Mouse (Mus musculus) kidney, embryonic 15.5 days (tissue): ENCODE measurements around the gene Gm20696. TPM values are rescaled to one million over a fixed set of nuclear protein-coding genes. Genes with fewer than 3 reads are reported as not detected.

Experiments used
- ATAC-seq: fragments of 200-750 bp; cut with Nextera tagmentation; replicated peaks from 2 replicates; pipeline ENCODE4 v1.8.0; 2017; ENCODE audit warnings: moderate TSS enrichment; ENCODE audit not compliant: low FRiP score
- H3K27ac ChIP-seq: fragments of 300-500 bp; sonication (generic); 2 replicates; pipeline ENCODE4 v1.5.1; 2015; ENCODE audit warnings: mild to moderate bottlenecking, inconsistent platforms
- H3K27me3 ChIP-seq: fragments of 300-500 bp; sonication (generic); 2 replicates; pipeline ENCODE4 v1.6.1; 2015; ENCODE audit warnings: inconsistent platforms
- H3K36me3 ChIP-seq: fragments of 300-500 bp; sonication (generic); 2 replicates; pipeline ENCODE4 v1.6.1; 2015; ENCODE audit warnings: inconsistent platforms
- H3K4me1 ChIP-seq: fragments of 300-500 bp; sonication (generic); 2 replicates; pipeline ENCODE4 v1.6.1; 2015; ENCODE audit warnings: inconsistent platforms
- H3K4me2 ChIP-seq: fragments of 300-500 bp; sonication (generic); 2 replicates; pipeline ENCODE4 v1.6.1; 2015; ENCODE audit warnings: moderate library complexity, mild to moderate bottlenecking, inconsistent platforms
- H3K4me3 ChIP-seq: fragments of 300-500 bp; sonication (generic); replicated peaks from 2 replicates; pipeline ENCODE4 v1.5.1; 2015; ENCODE audit warnings: mild to moderate bottlenecking, inconsistent platforms
- H3K9ac ChIP-seq: fragments of 300-500 bp; sonication (generic); 2 replicates; pipeline ENCODE4 v1.6.1; 2015; ENCODE audit warnings: mild to moderate bottlenecking, inconsistent platforms
- H3K9me3 ChIP-seq: fragments of 300-500 bp; sonication (generic); replicated peaks from 2 replicates; pipeline ENCODE4 v1.6.1; 2016; ENCODE audit warnings: inconsistent platforms
- WGBS: fragments of 180-500 bp; shearing (Covaris S2); methylation state at CpG from one replicate; pipeline ENCODE4 v1.1.7; 2015; ENCODE audit warnings: mixed read lengths; 5-methylcytosine and 5-hydroxymethylcytosine counted together
- polyA plus RNA-seq: library from polyadenylated mRNA; unstranded; fragments of >200 nt; fragmentation: Nextera tagmentation; extraction: Ambion mirVana; gene quantifications from 2 replicates; pipeline ENCODE4 v1.2.1, GENCODE M21; 2015

Gm20696 gene
- polyA plus RNA-seq, 1 experiment from 2014 or later: 4.0 TPM

DNA sequence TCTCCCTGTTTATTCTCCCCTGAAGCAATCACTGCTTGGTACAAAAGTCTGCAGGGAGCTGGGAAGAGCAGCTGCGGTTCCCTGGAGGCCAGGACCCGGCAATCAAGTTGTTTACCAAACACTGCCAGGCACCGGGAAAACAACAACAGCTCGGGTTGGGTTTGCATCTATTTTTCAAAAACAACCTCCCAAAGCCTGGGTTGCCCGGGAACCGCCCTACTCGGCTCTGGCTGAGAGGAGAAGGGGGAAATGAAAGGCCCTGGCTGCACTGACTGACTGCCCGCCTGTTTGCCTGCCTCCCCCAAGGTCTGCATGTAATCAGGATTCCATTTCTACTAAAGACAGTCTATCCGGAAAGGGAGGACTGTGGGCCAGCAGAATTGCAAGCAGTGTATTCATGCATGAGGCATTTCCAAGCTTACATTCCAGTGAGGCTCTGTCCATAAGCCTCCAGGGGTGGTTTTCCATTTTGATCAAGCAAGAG, 226.7 kb downstream of the Gm20696 start:
- Histone ChIP-seq H3K9ac (no peak overlapping the region), H3K4me3 (no peak overlapping the region), H3K4me1 (peaks cover 40% of the 10 kb centered on the region), H3K9me3 (no peaks in the 10 kb centered on the region), H3K4me2 (peak overlapping the region; percentile 45), H3K36me3 (peaks cover 8% of the 10 kb centered on the region), H3K27ac (peak overlapping the region; percentile 84), H3K27me3 (no peaks in the 10 kb centered on the region)
- WGBS: 3% methylated on average over 9 of the region's 9 CpGs
- ATAC-seq: peak; percentile 79

DNA sequence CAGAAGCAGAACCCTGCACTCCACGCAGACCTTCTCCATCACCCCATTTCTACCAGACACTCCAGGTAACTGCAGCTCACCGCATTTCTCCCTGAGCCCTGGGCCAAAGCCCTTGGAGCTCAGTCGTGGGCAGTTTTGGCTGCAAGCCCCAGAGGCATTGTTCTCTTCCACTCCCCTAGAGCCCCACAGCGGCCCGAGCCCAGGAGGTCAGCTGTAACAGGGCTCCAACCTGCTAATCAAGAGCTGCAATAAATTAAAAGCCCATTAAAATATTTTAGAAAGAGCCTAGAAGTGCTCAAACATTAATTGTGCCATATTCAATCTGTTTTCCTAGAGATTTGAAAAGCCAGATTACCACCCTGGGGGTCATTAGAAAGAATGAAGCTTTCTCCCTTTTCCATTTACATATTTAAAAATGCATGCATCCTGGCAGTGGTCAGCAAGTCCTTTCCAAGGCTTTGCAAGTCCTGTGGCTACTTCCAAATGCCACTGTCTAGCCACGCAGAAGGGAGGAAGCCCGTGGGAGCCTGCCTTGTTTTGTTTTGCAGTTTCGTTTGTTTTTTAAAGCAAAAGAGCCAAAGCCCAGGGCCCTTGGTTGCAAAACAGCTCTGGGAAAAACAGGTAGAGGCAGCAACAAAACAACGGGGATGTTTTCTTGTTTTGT, 227.3 kb downstream of the Gm20696 start:
- no peak for ATAC-seq
- WGBS: 9% methylated on average over 9 of the region's 9 CpGs
- H3K4me2 ChIP-seq: peak overlapping the region; percentile 45

DNA sequence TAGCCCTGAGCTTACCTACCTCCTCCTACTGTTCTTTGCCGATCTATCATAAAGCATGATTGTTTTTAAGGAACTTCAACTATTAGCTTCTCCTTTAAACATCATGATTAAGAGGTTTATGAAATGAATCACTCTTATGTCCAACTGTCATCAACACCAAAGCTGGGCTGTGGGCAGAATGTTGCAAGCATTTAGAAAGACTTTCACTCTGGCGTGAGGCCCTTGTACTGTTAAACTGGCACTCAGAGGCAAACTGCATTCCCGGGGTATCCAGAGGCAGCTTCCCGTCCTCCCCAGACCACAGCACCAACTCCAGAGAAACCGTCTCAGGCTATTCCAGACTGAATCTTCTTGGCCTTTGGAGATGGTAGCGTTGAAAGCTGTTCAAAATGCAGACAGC, 230.2 kb downstream of the Gm20696 start:
- Histone ChIP-seq H3K9ac (no peak overlapping the region), H3K4me3 (no peak overlapping the region), H3K4me1 (peaks cover 37% of the 10 kb centered on the region), H3K36me3 (peaks cover 29% of the 10 kb centered on the region), H3K9me3 (no peaks in the 10 kb centered on the region), H3K4me2 (no peak overlapping the region), H3K27ac (no peak overlapping the region), H3K27me3 (no peaks in the 10 kb centered on the region)
- no peak for ATAC-seq
- WGBS: 92% methylated on average over 6 of the region's 6 CpGs

More for the DNA sequence above, 227.3 kb downstream of the Gm20696 start:
- peak overlapping the region; percentile 84 for H3K27ac ChIP-seq
- no peaks in the 10 kb centered on the region for H3K27me3 ChIP-seq
- H3K4me1 ChIP-seq: peaks cover 40% of the 10 kb centered on the region
- no peak overlapping the region for H3K9ac ChIP-seq
- H3K36me3 ChIP-seq: peaks cover 14% of the 10 kb centered on the region
- no peaks in the 10 kb centered on the region for H3K9me3 ChIP-seq
- H3K4me3 ChIP-seq: no peak overlapping the region

DNA sequence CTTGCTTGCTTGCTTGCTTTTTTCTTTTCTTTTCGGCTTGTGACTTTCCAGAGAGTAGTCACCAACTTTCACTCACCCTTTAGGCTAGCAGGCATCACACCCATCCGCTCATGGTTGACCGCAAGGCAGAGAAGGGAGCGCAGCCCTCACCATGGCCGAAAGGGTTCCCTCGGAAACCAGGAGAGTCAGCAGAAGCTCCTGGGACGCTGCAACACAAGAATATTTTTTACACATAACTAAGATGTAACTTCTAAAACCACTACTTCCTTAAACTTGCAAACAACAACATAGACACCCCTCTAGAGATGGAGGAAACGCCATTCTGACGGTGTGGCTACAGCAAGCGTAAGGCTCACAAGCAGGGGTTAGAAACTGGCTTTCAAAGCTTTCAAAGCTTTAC, 231.5 kb downstream of the Gm20696 start:
- Histone ChIP-seq H3K27me3 (no peaks in the 10 kb centered on the region), H3K36me3 (peaks cover 29% of the 10 kb centered on the region), H3K4me2 (no peak overlapping the region), H3K9ac (no peak overlapping the region), H3K4me3 (no peak overlapping the region), H3K27ac (no peak overlapping the region), H3K9me3 (no peaks in the 10 kb centered on the region), H3K4me1 (peaks cover 24% of the 10 kb centered on the region)
- WGBS: 96% methylated on average over 10 of the region's 10 CpGs
- no peak for ATAC-seq

DNA sequence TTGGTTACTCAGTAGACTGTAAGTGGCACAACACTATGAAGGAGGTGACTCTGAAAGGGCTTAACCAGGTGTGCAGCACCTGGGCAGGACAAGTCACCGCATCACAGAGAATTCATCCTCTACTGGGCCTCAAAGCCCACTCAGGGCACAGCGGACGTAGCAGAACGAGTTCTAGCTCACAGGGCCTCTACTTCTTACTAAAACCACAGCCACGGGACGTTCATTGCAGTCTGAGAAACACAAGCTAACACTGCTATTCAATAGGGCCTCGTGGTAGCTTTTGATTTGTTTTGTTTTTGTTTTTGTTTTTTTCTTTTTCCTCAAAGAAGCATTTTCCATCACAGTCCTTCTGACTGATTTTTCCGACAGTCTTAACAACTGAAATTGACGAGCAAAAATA, 233.6 kb downstream of the Gm20696 start:
- WGBS: 90% methylated on average over 9 of the region's 9 CpGs
- ATAC-seq: no peak
- no peak overlapping the region for H3K9ac ChIP-seq
- no peak overlapping the region for H3K4me2 ChIP-seq
- H3K27ac ChIP-seq: no peak overlapping the region
- H3K36me3 ChIP-seq: peaks cover 29% of the 10 kb centered on the region
- peaks cover 8% of the 10 kb centered on the region for H3K4me1 ChIP-seq
- H3K4me3 ChIP-seq: no peak overlapping the region
- no peaks in the 10 kb centered on the region for H3K9me3 ChIP-seq
- no peaks in the 10 kb centered on the region for H3K27me3 ChIP-seq

DNA sequence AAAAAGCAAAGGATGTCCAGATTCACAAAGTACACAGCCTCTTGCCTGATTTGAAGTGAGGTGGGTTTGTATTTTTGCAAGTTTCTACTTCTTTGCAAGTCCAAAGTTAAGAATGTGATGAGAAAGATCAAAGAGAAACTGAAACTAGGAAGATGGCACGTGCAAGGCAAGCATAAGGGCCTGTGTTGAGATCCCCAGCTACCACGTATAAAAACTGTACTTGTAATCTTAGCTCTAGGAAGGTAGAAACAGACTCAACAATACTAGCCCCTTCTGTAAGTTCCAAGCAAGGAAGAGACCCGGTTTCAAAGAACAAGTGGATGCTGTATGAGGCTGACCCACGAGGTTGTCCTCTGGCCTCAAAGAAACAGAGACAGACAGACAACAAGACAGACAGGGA, 234.7 kb downstream of the Gm20696 start:
- no peaks in the 10 kb centered on the region for H3K27me3 ChIP-seq
- H3K9me3 ChIP-seq: no peaks in the 10 kb centered on the region
- no peak for ATAC-seq
- H3K36me3 ChIP-seq: peaks cover 29% of the 10 kb centered on the region
- no peak overlapping the region for H3K4me2 ChIP-seq
- H3K4me3 ChIP-seq: no peak overlapping the region
- H3K4me1 ChIP-seq: 0 out of 2 replicates have a peak, but pooled peaks cover 5% of the 10 kb centered on the region
- 69% methylated on average over 4 of the region's 4 CpGs for WGBS
- H3K27ac ChIP-seq: no peak overlapping the region
- H3K9ac ChIP-seq: no peak overlapping the region

DNA sequence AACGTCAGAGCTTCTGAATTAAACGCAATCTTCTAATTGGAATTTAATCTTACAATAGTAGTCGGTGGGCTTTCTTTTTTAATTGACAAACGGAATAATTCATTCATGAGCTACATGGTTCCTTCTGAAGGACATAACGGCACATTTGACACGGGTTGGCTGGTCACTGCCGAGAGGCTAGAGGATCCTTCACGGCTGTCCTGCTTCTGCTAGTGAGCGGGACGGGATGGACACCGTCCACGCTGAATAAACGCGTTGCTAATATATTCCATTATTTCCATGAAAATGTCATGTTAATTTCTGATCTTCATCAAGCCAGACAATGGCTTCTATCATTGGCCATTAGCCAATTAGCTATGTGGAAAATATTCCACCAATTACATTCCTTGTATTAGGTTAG, 236.0 kb downstream of the Gm20696 start:
- no peak overlapping the region for H3K27ac ChIP-seq
- no peak overlapping the region for H3K4me3 ChIP-seq
- no peaks in the 10 kb centered on the region for H3K9me3 ChIP-seq
- 93% methylated on average over 14 of the region's 14 CpGs for WGBS
- H3K4me1 ChIP-seq: 0 out of 2 replicates have a peak, but pooled peaks cover 5% of the 10 kb centered on the region
- no peaks in the 10 kb centered on the region for H3K27me3 ChIP-seq
- no peak overlapping the region for H3K9ac ChIP-seq
- H3K36me3 ChIP-seq: peaks cover 25% of the 10 kb centered on the region
- ATAC-seq: no peak
- no peak overlapping the region for H3K4me2 ChIP-seq

DNA sequence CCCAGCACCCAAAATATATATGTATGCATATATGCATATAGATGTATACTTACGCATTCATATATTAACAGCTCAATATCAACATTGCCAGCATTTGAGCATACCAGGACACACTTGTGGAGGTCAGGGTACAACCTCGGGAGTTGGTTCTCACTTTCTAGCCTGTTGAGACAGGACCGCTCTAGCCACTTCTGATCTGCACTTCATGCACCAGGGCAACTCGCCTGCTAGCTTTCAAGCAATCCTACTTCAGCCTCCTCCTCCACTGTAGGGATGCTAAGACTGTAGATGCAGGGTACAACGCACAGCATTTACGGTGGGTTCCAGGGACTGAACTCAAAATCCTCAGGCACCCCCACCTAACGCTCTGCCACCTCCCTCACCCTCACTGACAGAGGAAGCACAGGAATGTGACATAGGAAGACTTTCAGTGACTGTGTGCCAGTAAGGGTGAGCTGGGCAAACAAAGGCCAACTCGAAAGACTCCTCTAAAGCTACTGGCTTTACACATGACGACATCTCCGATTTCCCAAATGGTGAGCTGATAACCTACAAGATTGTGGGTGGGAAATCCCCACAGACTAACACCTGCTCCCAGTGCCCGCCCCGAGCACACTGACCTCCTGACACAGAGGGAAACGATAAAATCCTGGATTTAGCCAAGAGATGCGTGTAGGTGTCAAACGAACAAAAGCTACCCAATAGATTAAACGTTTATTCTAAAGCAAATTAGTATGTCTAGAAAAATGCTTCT, 237.0 kb downstream of the Gm20696 start:
- 77% methylated on average over 16 of the region's 16 CpGs for WGBS
- Histone ChIP-seq H3K9me3 (no peaks in the 10 kb centered on the region), H3K9ac (no peak overlapping the region), H3K4me1 (0 out of 2 replicates have a peak, but pooled peaks cover 5% of the 10 kb centered on the region), H3K27me3 (no peaks in the 10 kb centered on the region), H3K4me2 (no peak overlapping the region), H3K27ac (no peak overlapping the region), H3K4me3 (no peak overlapping the region), H3K36me3 (peaks cover 19% of the 10 kb centered on the region)
- ATAC-seq: no peak

DNA sequence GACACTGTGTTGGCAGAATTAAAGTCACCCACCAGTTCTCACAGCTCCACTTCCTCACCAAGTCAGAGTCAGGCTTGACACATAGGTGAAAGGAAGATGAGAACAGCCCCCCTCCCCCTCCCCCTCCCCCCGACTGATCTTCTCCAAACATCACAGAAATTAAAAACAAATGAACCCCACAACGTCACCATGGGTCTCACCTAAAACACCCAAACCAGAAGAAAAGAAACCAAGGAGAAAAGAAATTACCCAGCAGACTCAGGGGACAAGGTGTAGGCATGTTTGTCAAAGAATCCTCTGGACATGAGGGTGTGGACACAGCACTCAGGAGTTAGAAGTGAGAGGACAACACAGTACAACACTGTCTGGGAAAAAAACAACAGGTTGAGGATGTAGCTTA, 237.6 kb downstream of the Gm20696 start:
- Histone ChIP-seq H3K27me3 (no peaks in the 10 kb centered on the region), H3K9ac (no peak overlapping the region), H3K4me1 (0 out of 2 replicates have a peak, but pooled peaks cover 5% of the 10 kb centered on the region), H3K4me3 (no peak overlapping the region), H3K27ac (no peak overlapping the region), H3K36me3 (peaks cover 17% of the 10 kb centered on the region; the same call in 1 of the 2 replicates), H3K4me2 (no peak overlapping the region), H3K9me3 (no peaks in the 10 kb centered on the region)
- 68% methylated on average over 2 of the region's 2 CpGs for WGBS
- no peak for ATAC-seq

DNA sequence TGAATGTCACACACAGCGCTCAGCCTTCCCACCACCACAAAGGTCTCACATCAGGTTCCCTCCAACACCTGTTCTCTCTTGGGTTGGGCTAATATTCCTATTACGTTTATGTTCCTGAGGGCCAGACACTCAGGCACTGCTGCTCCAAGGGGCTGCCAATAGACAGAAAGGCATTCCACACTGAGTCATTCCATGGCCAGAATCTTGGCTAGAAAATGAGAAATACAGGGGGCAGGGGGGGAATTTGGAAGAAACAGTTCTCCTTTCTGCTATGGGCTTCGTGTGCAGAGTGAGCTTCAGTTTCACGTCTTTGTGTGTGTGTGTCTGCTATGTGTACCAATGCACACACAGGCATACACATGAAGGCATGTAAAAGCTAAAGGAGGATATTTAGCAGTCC, 239.3 kb downstream of the Gm20696 start:
- Histone ChIP-seq H3K4me1 (0 out of 2 replicates have a peak, but pooled peaks cover 5% of the 10 kb centered on the region), H3K27me3 (no peaks in the 10 kb centered on the region), H3K9ac (no peak overlapping the region), H3K27ac (no peak overlapping the region), H3K4me3 (no peak overlapping the region), H3K4me2 (no peak overlapping the region), H3K9me3 (no peaks in the 10 kb centered on the region), H3K36me3 (peaks cover 6% of the 10 kb centered on the region; the same call in 1 of the 2 replicates)
- ATAC-seq: no peak
- WGBS: 84% methylated on average over 4 of the region's 4 CpGs

DNA sequence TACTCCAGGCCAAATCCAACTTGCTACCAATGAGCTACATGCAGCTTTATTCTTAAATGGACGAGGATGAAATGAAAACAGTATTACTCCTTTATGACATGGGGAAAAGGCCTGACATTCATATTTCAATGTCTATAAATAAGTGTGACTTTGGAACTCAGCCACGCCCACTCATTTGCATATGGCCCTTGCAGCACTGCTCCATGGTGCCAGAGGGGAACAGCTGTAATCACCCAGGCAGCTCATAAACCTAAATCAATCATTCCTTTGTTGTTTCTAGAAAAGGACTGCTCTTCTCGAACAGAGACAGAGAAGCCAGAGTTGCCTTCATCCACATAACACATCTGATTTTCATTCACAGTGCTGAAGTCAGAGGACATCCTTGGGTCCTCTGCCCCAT, 241.6 kb downstream of the Gm20696 start:
- Histone ChIP-seq H3K4me3 (no peak overlapping the region), H3K27ac (no peak overlapping the region), H3K27me3 (no peaks in the 10 kb centered on the region), H3K9me3 (no peaks in the 10 kb centered on the region), H3K9ac (no peak overlapping the region), H3K36me3 (peaks cover 8% of the 10 kb centered on the region; the same call in 1 of the 2 replicates), H3K4me2 (no peak overlapping the region), H3K4me1 (0 out of 2 replicates have a peak, but pooled peaks cover 8% of the 10 kb centered on the region)
- ATAC-seq: no peak
- WGBS: 53% methylated on average over 3 of the region's 3 CpGs

DNA sequence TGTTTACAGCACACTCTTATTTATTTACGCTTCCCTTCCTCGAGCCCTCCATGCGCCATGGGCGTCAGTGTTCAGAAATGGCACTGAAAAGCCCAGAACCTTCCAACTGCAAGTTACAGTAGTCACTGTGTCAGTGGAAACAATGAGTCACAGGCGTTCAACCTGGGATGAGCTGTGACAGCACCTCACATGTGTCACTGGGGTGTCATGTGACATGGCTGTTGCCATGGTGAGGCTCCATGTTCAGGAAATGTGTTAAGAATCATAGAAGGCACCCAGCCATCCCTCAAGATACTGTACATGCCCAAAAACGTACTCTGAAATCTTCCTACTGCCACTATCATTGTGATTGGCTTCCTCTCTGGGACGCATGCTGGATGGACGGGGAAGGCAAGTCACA, 245.9 kb downstream of the Gm20696 start:
- H3K4me1 ChIP-seq: 0 out of 2 replicates have a peak, but pooled peaks cover 3% of the 10 kb centered on the region
- no peak overlapping the region for H3K4me3 ChIP-seq
- H3K4me2 ChIP-seq: no peak overlapping the region
- no peak overlapping the region for H3K27ac ChIP-seq
- H3K36me3 ChIP-seq: peaks cover 8% of the 10 kb centered on the region; the same call in 1 of the 2 replicates
- 86% methylated on average over 8 of the region's 8 CpGs for WGBS
- no peak overlapping the region for H3K9ac ChIP-seq
- no peaks in the 10 kb centered on the region for H3K27me3 ChIP-seq
- ATAC-seq: no peak
- H3K9me3 ChIP-seq: no peaks in the 10 kb centered on the region
